Mouse (Mus musculus): ENCODE results near the gene Gm47283. TPM values are rescaled to one million over a fixed set of nuclear protein-coding genes. Genes with fewer than 3 reads are reported as not detected.
"Not testable (repeated sequence)": the region's sequence is repeated elsewhere in the genome, so short reads cannot be mapped to it uniquely, and the experiment has no call there.

Gene Gm47283
- polyA plus RNA-seq, 1 experiment from 2014 or later = not detected

DNA sequence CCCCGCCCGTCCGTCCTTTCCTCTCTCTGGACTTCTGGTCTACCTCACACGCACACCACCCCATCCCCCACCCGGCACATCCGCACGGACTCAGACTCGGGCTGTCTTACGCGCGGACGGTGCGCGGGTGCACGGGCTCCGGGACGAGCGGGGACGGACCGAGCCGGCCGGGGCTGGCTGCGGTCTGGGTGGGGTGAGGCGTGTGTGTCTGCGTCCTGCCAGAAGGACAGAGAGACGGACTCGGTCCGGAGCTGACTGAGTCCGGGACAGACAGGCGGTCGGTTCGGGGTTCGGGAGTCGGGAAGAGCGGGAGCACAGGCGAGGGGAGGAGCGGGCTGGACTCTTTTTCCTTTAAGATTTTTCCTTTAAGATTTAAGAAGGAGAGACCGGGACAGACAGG lies 43.5 kb upstream of the Gm47283 start:
- peaks cover 43% of the 10 kb centered on the region for H3K9me3 ChIP-seq (ENCODE audit: control insufficient read depth, low read length)
- ATAC-seq = peak; percentile 31
- not testable (repeated sequence) for H3K4me2 ChIP-seq (ENCODE audit: low read depth, low read length); H3K4me3 ChIP-seq (ENCODE audit: low read length); H3K27me3 ChIP-seq (replicated peaks; ENCODE audit: control insufficient read depth, insufficient read depth, low read length); H3K9ac ChIP-seq (ENCODE audit: low read depth, low read length); H3K4me1 ChIP-seq (ENCODE audit: control insufficient read depth, insufficient read depth, low read length); H3K27ac ChIP-seq (ENCODE audit: low read length)
- 79% methylated on average over 38 of the region's 38 CpGs for WGBS
- H3K36me3 ChIP-seq (ENCODE audit: control insufficient read depth, insufficient read depth, low read length) = peaks cover 41% of the 10 kb centered on the region

DNA sequence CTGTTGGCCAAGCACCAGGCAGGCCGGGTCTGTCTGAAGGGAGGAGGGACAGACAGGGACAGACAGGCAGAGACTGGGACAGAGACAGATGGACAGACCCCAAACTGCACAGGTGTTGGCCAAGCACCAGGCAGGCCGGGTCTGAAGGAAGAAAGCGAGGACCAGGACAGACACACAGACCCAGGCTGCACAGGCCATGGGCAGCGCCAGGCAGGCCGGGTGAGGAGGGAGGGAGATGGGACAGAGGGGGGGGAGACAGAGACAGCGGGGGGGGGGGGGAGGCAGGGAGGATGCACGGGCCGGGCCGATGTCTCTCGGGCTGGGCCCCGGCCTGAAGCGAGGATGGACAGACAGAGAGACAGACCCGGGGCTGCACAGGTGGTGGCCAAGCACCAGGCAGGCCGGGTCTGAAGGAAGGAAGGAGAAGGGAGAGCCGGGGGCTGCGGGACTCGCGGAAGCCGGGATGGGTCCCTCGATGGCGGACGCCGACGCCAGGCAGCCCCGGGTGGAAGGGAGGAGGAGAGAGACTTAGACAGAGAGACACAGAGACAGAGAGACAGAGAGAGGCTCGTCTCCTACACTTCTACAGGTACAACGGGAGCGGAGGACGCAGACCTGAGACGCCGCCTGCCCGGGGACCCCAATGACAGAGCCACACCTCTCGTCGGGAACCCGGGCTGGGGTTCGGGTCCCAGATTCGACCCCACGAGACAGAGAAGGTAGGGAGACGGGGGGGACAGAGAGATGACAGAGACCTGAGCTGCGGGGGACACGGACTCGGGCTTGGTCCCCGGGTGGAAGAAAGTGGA lies 42.9 kb upstream of the Gm47283 start:
- Histone ChIP-seq H3K36me3 (ENCODE audit: control insufficient read depth, insufficient read depth, low read length) (peaks cover 41% of the 10 kb centered on the region), H3K9me3 (ENCODE audit: control insufficient read depth, low read length) (peaks cover 43% of the 10 kb centered on the region)
- H3K4me2 ChIP-seq (ENCODE audit: low read depth, low read length); H3K4me3 ChIP-seq (ENCODE audit: low read length); H3K4me1 ChIP-seq (ENCODE audit: control insufficient read depth, insufficient read depth, low read length); H3K27ac ChIP-seq (ENCODE audit: low read length); H3K27me3 ChIP-seq (replicated peaks; ENCODE audit: control insufficient read depth, insufficient read depth, low read length); H3K9ac ChIP-seq (ENCODE audit: low read depth, low read length): not testable (repeated sequence)
- WGBS = 84% methylated on average over 43 of the region's 43 CpGs
- peak; percentile 30 for ATAC-seq

DNA sequence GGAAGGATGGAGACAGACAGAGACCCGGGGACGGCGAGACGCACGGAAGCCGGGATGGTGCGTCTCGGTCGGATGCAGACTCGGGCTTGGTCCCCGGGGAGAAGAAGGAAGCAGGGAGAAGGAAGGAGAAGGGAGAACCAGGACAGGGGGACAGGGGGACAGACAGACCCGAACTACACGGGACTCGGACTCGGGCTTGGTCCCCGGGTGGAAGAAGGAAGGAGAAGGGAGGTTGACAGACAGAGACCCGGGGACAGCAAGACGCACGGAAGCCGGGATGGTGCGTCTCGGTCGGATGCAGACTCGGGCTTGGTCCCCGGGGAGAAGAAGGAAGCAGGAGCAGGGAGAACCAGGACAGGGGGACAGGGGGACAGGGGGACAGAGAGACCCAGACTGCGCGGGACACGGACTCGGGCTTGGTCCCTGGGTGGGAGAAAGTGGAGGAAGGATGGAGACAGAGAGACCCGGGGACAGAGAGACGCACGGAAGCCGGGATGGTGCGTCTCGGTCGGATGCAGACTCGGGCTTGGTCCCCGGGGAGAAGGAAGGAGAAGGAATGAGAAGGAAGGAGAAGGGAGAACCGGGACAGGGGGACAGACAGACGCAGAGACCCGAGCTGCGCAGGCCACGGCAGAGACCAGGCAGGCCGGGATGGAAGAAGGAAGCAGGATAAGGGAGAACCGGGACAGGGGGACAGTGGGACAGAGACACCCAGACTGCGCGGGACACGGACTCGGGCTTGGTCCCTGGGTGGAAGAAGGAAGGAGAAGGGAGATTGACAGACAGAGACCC lies 42.1 kb upstream of the Gm47283 start:
- ATAC-seq = peak; percentile 9; the same call in 1 of the 2 replicates
- H3K27me3 ChIP-seq (replicated peaks; ENCODE audit: control insufficient read depth, insufficient read depth, low read length); H3K4me3 ChIP-seq (ENCODE audit: low read length); H3K4me1 ChIP-seq (ENCODE audit: control insufficient read depth, insufficient read depth, low read length); H3K4me2 ChIP-seq (ENCODE audit: low read depth, low read length); H3K27ac ChIP-seq (ENCODE audit: low read length); H3K9ac ChIP-seq (ENCODE audit: low read depth, low read length): not testable (repeated sequence)
- H3K9me3 ChIP-seq (ENCODE audit: control insufficient read depth, low read length) = peaks cover 43% of the 10 kb centered on the region
- 86% methylated on average over 49 of the region's 49 CpGs for WGBS
- peaks cover 41% of the 10 kb centered on the region for H3K36me3 ChIP-seq (ENCODE audit: control insufficient read depth, insufficient read depth, low read length)

DNA sequence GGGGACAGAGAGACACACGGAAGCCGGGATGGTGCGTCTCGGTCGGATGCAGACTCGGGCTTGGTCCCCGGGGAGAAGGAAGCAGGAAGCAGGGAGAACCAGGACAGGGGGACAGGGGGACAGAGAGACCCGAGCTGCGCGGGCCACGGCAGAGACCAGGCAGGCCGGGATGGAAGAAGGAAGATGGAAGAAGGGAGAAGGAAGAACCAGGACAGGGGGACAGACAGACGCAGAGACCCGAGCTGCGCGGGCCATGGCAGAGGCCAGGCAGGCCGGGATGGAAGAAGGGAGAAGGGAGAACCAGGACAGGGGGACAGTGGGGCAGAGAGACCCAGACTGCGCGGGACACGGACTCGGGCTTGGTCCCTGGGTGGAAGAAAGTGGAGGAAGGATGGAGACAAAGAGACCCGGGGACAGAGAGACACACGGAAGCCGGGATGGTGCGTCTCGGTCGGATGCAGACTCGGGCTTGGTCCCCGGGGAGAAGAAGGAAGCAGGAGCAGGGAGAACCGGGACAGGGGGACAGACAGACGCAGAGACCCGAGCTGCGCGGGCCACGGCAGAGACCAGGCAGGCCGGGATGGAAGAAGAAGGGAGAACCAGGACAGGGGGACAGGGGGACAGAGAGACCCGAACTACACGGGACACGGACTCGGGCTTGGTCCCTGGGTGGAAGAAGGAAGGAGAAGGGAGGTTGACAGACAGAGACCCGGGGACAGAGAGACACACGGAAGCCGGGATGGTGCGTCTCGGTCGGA lies 41.3 kb upstream of the Gm47283 start:
- ATAC-seq; H3K9ac ChIP-seq (ENCODE audit: low read depth, low read length); H3K4me3 ChIP-seq (ENCODE audit: low read length); H3K27ac ChIP-seq (ENCODE audit: low read length); H3K4me1 ChIP-seq (ENCODE audit: control insufficient read depth, insufficient read depth, low read length); H3K4me2 ChIP-seq (ENCODE audit: low read depth, low read length); H3K27me3 ChIP-seq (replicated peaks; ENCODE audit: control insufficient read depth, insufficient read depth, low read length): not testable (repeated sequence)
- H3K9me3 ChIP-seq (ENCODE audit: control insufficient read depth, low read length) = peaks cover 43% of the 10 kb centered on the region
- peaks cover 41% of the 10 kb centered on the region for H3K36me3 ChIP-seq (ENCODE audit: control insufficient read depth, insufficient read depth, low read length)
- 79% methylated on average over 46 of the region's 46 CpGs for WGBS

DNA sequence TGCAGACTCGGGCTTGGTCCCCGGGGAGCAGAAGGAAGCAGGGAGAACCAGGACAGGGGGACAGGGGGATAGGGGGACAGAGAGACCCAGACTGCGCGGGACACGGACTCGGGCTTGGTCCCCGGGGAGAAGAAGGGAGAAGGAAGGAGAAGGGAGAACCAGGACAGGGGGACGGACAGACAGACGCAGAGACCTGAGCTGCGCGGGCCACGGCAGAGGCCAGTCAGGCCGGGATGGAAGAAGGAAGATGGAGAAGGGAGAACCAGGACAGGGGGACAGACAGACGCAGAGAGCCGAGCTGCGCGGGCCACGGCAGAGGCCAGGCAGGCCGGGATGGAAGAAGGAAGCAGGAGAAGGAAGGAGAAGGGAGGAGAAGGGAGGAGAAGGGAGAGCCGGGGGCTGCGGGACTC lies 40.7 kb upstream of the Gm47283 start:
- H3K4me1 ChIP-seq (ENCODE audit: control insufficient read depth, insufficient read depth, low read length) = no peaks in the 10 kb centered on the region
- H3K36me3 ChIP-seq (ENCODE audit: control insufficient read depth, insufficient read depth, low read length) = peaks cover 41% of the 10 kb centered on the region
- WGBS = 86% methylated on average over 3 of the region's 21 CpGs
- H3K9me3 ChIP-seq (ENCODE audit: control insufficient read depth, low read length) = peaks cover 43% of the 10 kb centered on the region
- H3K4me2 ChIP-seq (ENCODE audit: low read depth, low read length) = no peak overlapping the region
- H3K9ac ChIP-seq (ENCODE audit: low read depth, low read length) = no peak overlapping the region
- H3K27ac ChIP-seq (ENCODE audit: low read length) = no peak overlapping the region
- H3K27me3 ChIP-seq (replicated peaks; ENCODE audit: control insufficient read depth, insufficient read depth, low read length) = no peaks in the 10 kb centered on the region
- ATAC-seq = no peak
- no peak overlapping the region for H3K4me3 ChIP-seq (ENCODE audit: low read length)

DNA sequence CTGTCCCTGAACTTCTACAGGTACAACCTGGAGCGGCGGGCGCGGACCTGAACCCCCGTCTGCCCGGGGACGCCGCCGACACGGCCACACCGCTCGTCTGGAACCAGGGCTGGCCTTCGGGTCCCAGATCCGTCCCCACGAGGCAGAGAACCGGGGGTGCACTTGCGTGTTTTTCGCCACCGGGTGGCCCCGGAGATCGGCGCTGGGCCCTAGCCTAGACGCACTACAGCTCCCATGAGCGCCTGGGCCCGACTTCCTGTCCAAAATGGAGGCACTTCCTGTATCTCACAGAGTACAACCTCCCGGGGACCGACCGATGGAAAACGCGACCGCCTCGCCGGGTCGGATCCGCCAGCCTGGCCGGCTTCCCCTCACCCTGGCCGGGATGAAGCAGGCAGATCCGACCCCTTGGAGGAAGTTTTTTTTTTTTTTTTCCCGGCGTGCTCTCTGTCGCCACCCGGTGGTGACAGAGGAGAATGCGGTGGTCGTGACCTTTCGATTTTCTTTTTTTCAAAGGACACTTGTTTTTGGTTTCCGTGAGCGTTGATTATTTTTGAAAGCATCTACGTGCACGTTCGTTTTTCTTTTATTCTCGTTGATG lies 40.1 kb upstream of the Gm47283 start:
- peaks cover 35% of the 10 kb centered on the region for H3K36me3 ChIP-seq (ENCODE audit: control insufficient read depth, insufficient read depth, low read length)
- H3K9ac ChIP-seq (ENCODE audit: low read depth, low read length); H3K27me3 ChIP-seq (replicated peaks; ENCODE audit: control insufficient read depth, insufficient read depth, low read length); H3K4me1 ChIP-seq (ENCODE audit: control insufficient read depth, insufficient read depth, low read length): not testable (repeated sequence)
- 57% methylated on average over 51 of the region's 51 CpGs for WGBS
- 0 out of 2 replicates have a peak overlapping the region, but pooled peaks have one; percentile 36 for H3K4me2 ChIP-seq (ENCODE audit: low read depth, low read length)
- peak overlapping the region; percentile 45; the same call in 1 of the 2 replicates for H3K27ac ChIP-seq (ENCODE audit: low read length)
- peak overlapping the region; percentile 34 for H3K4me3 ChIP-seq (ENCODE audit: low read length)
- ATAC-seq = peak; percentile 92
- peaks cover 36% of the 10 kb centered on the region for H3K9me3 ChIP-seq (ENCODE audit: control insufficient read depth, low read length)

DNA sequence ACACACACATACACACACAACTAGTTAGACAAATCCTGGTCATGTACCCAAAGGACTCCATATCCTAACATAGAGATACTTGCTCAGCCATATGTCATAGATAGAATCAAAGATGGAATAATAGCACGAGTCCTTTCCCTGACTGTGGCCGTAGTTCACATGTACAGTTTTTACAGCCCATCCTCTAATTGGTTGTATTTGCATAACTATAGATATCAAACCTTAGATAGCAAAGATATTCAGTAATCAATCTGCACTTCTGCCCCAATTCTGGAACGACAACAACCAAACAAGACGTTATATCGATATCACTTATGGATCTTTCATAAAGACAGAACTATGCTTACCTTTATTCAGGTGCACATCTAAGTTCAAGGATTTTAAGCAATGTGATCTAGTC lies 39.3 kb upstream of the Gm47283 start:
- not testable (repeated sequence) for H3K9ac ChIP-seq (ENCODE audit: low read depth, low read length); H3K27ac ChIP-seq (ENCODE audit: low read length); H3K4me3 ChIP-seq (ENCODE audit: low read length); ATAC-seq; H3K4me1 ChIP-seq (ENCODE audit: control insufficient read depth, insufficient read depth, low read length); H3K27me3 ChIP-seq (replicated peaks; ENCODE audit: control insufficient read depth, insufficient read depth, low read length); H3K4me2 ChIP-seq (ENCODE audit: low read depth, low read length)
- H3K36me3 ChIP-seq (ENCODE audit: control insufficient read depth, insufficient read depth, low read length) = peaks cover 27% of the 10 kb centered on the region
- WGBS = 90% methylated on average over 5 of the region's 5 CpGs
- H3K9me3 ChIP-seq (ENCODE audit: control insufficient read depth, low read length) = peaks cover 29% of the 10 kb centered on the region

DNA sequence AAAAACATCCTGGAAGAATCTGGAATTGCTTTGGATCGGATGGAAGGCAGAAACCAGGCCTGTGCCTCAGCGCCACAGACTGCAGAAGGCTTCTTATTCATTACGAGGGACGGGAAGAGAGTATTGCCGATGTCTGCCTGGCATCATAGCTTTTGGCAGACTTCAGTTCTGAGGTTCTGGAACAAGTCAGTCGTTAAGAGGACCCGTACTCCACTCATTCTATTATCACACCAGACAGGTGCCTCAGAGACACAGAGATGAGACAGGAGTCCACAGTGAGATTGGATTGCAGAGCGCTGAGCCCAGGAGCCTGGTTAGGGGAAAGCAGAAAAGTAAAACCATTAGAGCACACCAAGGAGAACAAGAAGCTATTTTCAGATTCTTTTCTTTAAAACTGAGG lies 29.8 kb upstream of the Gm47283 start, which contains the start of gene Gm21860:
TSS of gene Gm21860 (minus strand) at position 101 of the 400 bp plus-strand sequence.
- H3K27ac ChIP-seq (ENCODE audit: low read length); H3K9ac ChIP-seq (ENCODE audit: low read depth, low read length); H3K36me3 ChIP-seq (ENCODE audit: control insufficient read depth, insufficient read depth, low read length); H3K9me3 ChIP-seq (ENCODE audit: control insufficient read depth, low read length); H3K4me3 ChIP-seq (ENCODE audit: low read length); ATAC-seq; H3K4me2 ChIP-seq (ENCODE audit: low read depth, low read length); H3K27me3 ChIP-seq (replicated peaks; ENCODE audit: control insufficient read depth, insufficient read depth, low read length); H3K4me1 ChIP-seq (ENCODE audit: control insufficient read depth, insufficient read depth, low read length): not testable (repeated sequence)
- no CpG with 5 or more reads among the region's 8 CpGs for WGBS

DNA sequence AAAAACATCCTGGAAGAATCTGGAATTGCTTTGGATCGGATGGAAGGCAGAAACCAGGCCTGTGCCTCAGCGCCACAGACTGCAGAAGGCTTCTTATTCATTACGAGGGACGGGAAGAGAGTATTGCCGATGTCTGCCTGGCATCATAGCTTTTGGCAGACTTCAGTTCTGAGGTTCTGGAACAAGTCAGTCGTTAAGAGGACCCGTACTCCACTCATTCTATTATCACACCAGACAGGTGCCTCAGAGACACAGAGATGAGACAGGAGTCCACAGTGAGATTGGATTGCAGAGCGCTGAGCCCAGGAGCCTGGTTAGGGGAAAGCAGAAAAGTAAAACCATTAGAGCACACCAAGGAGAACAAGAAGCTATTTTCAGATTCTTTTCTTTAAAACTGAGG lies 54.5 kb downstream of the Gm47283 start, which contains the start of gene Gm21748:
TSS of gene Gm21748 (minus strand) at position 101 of the 400 bp plus-strand sequence.
- H3K27me3 ChIP-seq (replicated peaks; ENCODE audit: control insufficient read depth, insufficient read depth, low read length) = not testable (repeated sequence)

More for the DNA sequence above, 54.5 kb downstream of the Gm47283 start, which contains the start of gene Gm21748:
- not testable (repeated sequence) for H3K9ac ChIP-seq (ENCODE audit: low read depth, low read length); H3K27ac ChIP-seq (ENCODE audit: low read length); H3K4me2 ChIP-seq (ENCODE audit: low read depth, low read length); H3K9me3 ChIP-seq (ENCODE audit: control insufficient read depth, low read length); ATAC-seq; H3K36me3 ChIP-seq (ENCODE audit: control insufficient read depth, insufficient read depth, low read length); H3K4me1 ChIP-seq (ENCODE audit: control insufficient read depth, insufficient read depth, low read length); H3K4me3 ChIP-seq (ENCODE audit: low read length)
- no CpG with 5 or more reads among the region's 8 CpGs for WGBS

Measured in intestine, embryonic 16.5 days (tissue).